Mouse (Mus musculus) heart, adult 2 months (tissue): ENCODE data around the gene Olfm1.

Experiments used
- CTCF ChIP-seq: fragments of 200-600 bp; IDR thresholded peaks from 2 replicates; pipeline ENCODE4 v1.8.1; 2022; ENCODE audit warnings: antibody characterized with exemption, mild to moderate bottlenecking, moderate library complexity
- EP300 ChIP-seq: fragments of 200-500 bp; IDR thresholded peaks from 2 replicates; pipeline ENCODE4 v1.6.1; 2011; ENCODE audit warnings: low read depth, low read length, control low read depth; ENCODE audit not compliant: insufficient read depth
- POLR2A ChIP-seq: fragments of 200-500 bp; IDR thresholded peaks from 2 replicates; pipeline ENCODE4 v1.6.1; 2011; ENCODE audit warnings: mild to moderate bottlenecking, low read depth, low read length, control low read depth; ENCODE audit not compliant: insufficient read depth

- no peak for TF ChIP-seq CTCF
- TF ChIP-seq POLR2A = no peak
- no peak for TF ChIP-seq EP300
These were observed 47.1 kb upstream of the Olfm1 start for GRCm38 (mm10) chr2:28145702-28146101.
